Mouse (Mus musculus) kidney, adult 2 months (tissue): ENCODE measurements at regions not wholly inside any gene's neighbourhood (a gene's known extent, or its start where the extent isn't known, plus 50 kb on each side); places are given as distances from the start of the nearest gene placed in this dataset.
A peak's percentile ranks its signal among the peaks of the same experiment; 100 is the strongest.

Experiments
- DNase-seq: peaks from one replicate; pipeline ENCODE4 v3.0.0; 2021
- H3K27ac ChIP-seq: fragments of 200-500 bp; 2 replicates; pipeline ENCODE4 v1.5.1; 2012; ENCODE audit warnings: low read depth, low read length, control low read depth, inconsistent platforms; ENCODE audit not compliant: insufficient read depth
- H3K27me3 ChIP-seq: fragments of 200-500 bp; replicated peaks from 2 replicates; pipeline ENCODE4 v1.6.1; 2012; ENCODE audit warnings: mild to moderate bottlenecking, moderate library complexity, low read length, inconsistent platforms; ENCODE audit not compliant: control insufficient read depth, insufficient read depth
- H3K36me3 ChIP-seq: fragments of 200-500 bp; 2 replicates; pipeline ENCODE4 v1.6.1; 2012; ENCODE audit warnings: mild to moderate bottlenecking, moderate library complexity, low read length, inconsistent platforms; ENCODE audit not compliant: control insufficient read depth, insufficient read depth
- H3K4me1 ChIP-seq: fragments of 200-500 bp; 2 replicates; pipeline ENCODE4 v1.6.1; 2011; ENCODE audit warnings: low read length; ENCODE audit not compliant: control insufficient read depth, insufficient read depth
- H3K4me3 ChIP-seq: fragments of 200-500 bp; 2 replicates; pipeline ENCODE4 v1.5.1; 2011; ENCODE audit warnings: mild to moderate bottlenecking, low read depth, low read length, control low read depth; ENCODE audit not compliant: insufficient read depth
- CTCF ChIP-seq: fragments of 200-500 bp; conservative IDR thresholded peaks from 2 replicates; pipeline ENCODE4 v1.5.1; 2011; ENCODE audit warnings: low read depth, mild to moderate bottlenecking, control low read depth, low read length, moderate library complexity, mixed read lengths; ENCODE audit not compliant: insufficient read depth, insufficient read length
- POLR2A ChIP-seq: fragments of 200-500 bp; IDR thresholded peaks from one replicate; pipeline ENCODE4 v1.6.1; 2011; ENCODE audit warnings: low read depth, low read length, control low read depth
- WGBS: fragments of 180-500 bp; shearing (Covaris S2); methylation state at CpG from one replicate; pipeline ENCODE4 v1.1.7; 2018; 5-methylcytosine and 5-hydroxymethylcytosine counted together

DNA sequence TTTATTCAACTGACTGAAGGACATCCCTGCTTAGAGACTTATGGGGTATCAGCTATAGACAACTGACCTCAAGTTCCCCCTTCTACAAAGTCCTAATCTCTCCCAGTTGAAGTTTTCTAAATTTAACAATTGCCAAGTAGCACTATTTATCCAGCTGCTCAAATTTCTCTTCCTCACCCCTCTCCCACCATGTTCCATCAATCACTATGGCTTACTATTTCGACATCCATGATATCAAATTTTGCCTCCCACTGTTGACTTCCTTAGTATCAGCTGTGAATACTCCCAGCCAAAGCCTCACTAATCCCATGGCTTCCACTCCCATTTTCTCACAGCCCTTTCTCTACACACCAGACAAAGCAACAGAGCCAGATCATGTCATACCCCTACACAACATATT is 170.7 kb upstream of the Fmr1 start:
- no peak overlapping the region for H3K27ac ChIP-seq
- WGBS = 19% methylated on average over 1 of the region's 1 CpGs
- no peaks in the 10 kb centered on the region for H3K4me1 ChIP-seq
- H3K36me3 ChIP-seq = no peaks in the 10 kb centered on the region
- no peak for DNase-seq
- no peak for TF ChIP-seq POLR2A
- TF ChIP-seq CTCF = no peak
- no peaks in the 10 kb centered on the region for H3K27me3 ChIP-seq
- H3K4me3 ChIP-seq = no peak overlapping the region

DNA sequence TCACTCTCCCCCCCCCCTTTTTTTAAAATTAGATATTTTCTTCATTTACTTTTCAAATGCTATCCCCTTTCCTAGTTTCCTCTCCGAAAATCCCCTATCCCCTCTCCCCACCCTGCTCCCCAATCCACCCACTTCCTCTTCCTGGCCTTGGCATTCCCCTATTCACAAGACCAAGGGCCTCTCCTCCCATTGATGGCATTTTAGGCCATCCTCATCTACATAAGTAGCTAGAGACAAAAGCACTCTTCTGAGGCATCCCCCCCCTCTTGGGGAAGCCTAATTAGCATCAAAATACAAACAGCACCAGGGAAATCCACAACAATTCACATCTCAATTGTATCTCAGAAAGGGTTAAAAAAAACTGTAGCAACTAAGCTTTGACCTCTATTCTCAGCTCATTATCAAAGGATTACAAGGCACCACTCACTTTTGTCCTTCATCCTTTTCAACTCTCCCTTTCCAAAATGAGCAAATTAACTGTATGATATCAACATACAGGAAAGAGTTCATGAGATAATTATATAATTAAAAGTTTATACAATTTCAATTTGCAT is 166.1 kb upstream of the Fmr1 start:
- 57% methylated on average over 1 of the region's 1 CpGs for WGBS
- no peak overlapping the region for H3K27ac ChIP-seq
- DNase-seq = no peak

DNA sequence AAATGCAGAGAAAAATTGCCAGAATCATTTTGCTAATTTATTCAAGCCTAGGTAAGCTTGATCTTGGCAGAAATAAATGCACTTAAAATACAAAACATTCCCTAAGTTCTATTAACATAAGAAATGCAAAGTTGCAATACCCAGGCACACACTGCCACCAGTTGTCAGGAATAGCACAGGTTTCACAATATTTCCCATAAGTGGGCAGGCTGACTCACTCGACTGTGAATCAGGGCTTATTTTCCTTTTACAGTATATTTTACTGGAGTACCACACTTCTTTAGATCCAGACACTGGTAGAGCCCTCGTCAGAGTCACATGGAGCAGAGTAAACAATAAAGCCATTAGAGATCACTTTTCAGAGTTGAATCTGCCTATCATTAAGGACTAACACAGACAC is 131.8 kb upstream of the Fmr1 start:
- TF ChIP-seq CTCF = no peak
- TF ChIP-seq POLR2A = no peak
- WGBS = 27% methylated on average over 2 of the region's 2 CpGs
- H3K4me1 ChIP-seq = no peaks in the 10 kb centered on the region
- DNase-seq = no peak
- H3K4me3 ChIP-seq = no peak overlapping the region
- no peaks in the 10 kb centered on the region for H3K36me3 ChIP-seq
- no peak overlapping the region for H3K27ac ChIP-seq
- H3K27me3 ChIP-seq = no peaks in the 10 kb centered on the region

More for the DNA sequence above, 166.1 kb upstream of the Fmr1 start:
- no peaks in the 10 kb centered on the region for H3K4me1 ChIP-seq
- no peak overlapping the region for H3K4me3 ChIP-seq
- H3K27me3 ChIP-seq = no peaks in the 10 kb centered on the region
- TF ChIP-seq CTCF (no peak), POLR2A (no peak)
- H3K36me3 ChIP-seq = no peaks in the 10 kb centered on the region

DNA sequence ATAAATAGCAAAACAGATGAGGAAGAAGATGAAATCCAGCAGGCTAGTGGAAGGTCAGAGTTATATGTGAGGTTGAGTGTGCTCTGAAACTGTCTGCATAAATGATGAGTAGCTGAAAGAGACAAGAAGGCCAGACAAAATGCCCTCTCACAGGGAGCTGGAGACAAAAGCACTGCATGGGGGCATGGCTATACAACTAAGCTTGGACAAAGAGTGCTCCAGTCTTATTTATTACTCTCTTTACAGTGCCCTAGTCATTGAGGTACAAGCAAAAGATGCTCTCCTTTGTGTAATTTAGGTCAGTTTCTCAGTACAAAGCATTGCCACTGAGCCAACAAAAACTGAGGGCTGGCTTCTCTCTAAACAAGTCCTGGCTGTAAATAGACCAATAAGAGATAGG is 124.3 kb upstream of the Fmr1 start:
- Histone ChIP-seq H3K4me3 (no peak overlapping the region), H3K27ac (no peak overlapping the region), H3K4me1 (no peaks in the 10 kb centered on the region), H3K36me3 (no peaks in the 10 kb centered on the region), H3K27me3 (no peaks in the 10 kb centered on the region)
- TF ChIP-seq CTCF (no peak), POLR2A (no peak)
- DNase-seq = no peak

DNA sequence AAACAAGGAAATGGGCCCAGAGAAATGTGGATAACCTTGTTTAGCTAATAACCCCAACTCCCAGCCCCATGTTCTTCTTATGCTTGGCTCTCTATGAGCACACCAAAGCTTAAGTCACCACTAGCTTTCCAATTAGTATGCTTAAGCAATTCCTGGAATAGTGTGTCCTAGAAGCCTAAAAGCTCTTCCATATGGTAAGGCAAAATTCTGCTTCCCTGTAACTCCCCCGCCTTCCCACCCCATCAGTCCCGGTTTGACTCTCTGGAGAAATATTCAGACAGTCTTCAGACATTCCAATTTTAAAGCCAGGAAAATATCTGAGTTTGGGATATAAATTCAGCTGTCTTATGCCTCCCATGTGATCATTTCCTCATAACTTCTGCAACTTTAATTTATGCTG is 120.6 kb upstream of the Fmr1 start:
- DNase-seq = no peak
- WGBS = 67% methylated on average over 2 of the region's 2 CpGs
- Histone ChIP-seq H3K27ac (no peak overlapping the region), H3K4me3 (no peak overlapping the region), H3K4me1 (no peaks in the 10 kb centered on the region), H3K36me3 (no peaks in the 10 kb centered on the region), H3K27me3 (no peaks in the 10 kb centered on the region)
- TF ChIP-seq CTCF (no peak), POLR2A (no peak)

DNA sequence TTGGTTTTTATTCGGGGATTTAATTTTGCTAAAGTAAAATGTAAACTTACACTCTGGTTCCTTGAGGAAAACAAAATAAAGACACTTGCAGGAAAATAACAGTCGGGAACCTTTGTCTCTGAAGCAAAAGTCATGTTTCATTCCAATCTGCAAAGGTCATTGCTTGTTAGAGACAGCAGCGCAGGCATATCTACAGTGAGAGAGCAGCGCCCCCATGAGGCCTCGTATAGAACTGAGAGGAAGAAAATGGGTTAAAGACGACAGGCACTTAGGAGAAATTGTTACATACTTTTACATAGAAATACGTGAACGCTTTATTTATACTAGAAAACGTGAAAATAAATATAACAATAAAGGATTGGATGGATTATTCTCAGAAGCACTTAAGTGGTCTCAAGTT is 93.1 kb upstream of the Fmr1 start:
- Histone ChIP-seq H3K27ac (no peak overlapping the region), H3K27me3 (no peaks in the 10 kb centered on the region), H3K36me3 (no peaks in the 10 kb centered on the region), H3K4me1 (no peaks in the 10 kb centered on the region), H3K4me3 (no peak overlapping the region)
- peak; percentile 33; the same call in 1 of the 2 replicates for TF ChIP-seq CTCF
- no peak for TF ChIP-seq POLR2A
- 7% methylated on average over 9 of the region's 9 CpGs for WGBS
- DNase-seq = peak; percentile 5

DNA sequence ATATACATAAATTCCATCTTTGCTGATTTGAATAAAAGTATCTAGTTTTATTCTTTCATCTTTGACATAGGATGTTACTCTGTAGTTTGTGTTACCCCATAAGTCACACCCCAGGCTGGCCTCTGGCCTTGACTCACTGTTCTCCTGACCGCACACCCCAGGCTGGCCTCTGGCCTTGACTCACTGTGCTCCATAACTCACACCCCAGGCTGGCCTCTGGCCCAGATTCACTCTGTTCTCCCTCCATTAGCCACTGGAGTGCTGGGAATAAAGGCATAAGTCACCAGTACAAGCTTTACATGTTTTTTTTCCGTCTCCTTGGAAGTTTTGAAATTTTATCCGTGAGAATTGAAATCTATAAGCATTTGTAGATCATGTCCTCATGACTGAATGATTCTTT is 56.2 kb upstream of the Fmr1 start:
- H3K27ac ChIP-seq = no peak overlapping the region
- H3K4me1 ChIP-seq = no peaks in the 10 kb centered on the region
- H3K27me3 ChIP-seq = no peaks in the 10 kb centered on the region
- H3K36me3 ChIP-seq = no peaks in the 10 kb centered on the region
- DNase-seq = no peak
- H3K4me3 ChIP-seq = no peak overlapping the region
- TF ChIP-seq POLR2A (no peak), CTCF (no peak)
- WGBS = 57% methylated on average over 3 of the region's 3 CpGs
